12 mouse cellular contexts compared by ENCODE assay signal in genomic region chr7:129790590-129791449, GRCm38 (mm10).
A peak's percentile ranks its signal among the peaks of the same experiment; 100 is the strongest.
DNase-seq lines count a peak whose midpoint lies in the region; ATAC-seq and TF ChIP-seq lines count a peak whose summit lies in the region.
"Had no signal": no experiment of that assay in that cellular context is flagged by ENCODE, and none has a peak within 500 bp of the region (broad histone marks: within the 10 kb centered on the region; RNA-seq: fewer than 3 reads in every experiment).

No protein-coding gene starts in this region.

- H3K9me3 ChIP-seq in midbrain, postnatal 0 days (ENCODE audit: low read length): no peaks in the 10 kb centered on the region
- H3K9me3 ChIP-seq in midbrain, embryonic 16.5 days (replicated peaks; ENCODE audit: control insufficient read depth, low read length, poor library complexity, severe bottlenecking): no peaks in the 10 kb centered on the region
- H3K9me3 ChIP-seq in lung, postnatal 0 days (ENCODE audit: low read length): no peaks in the 10 kb centered on the region
- H3K9me3 ChIP-seq in intestine, embryonic 15.5 days: no peaks in the 10 kb centered on the region
- H3K9me3 ChIP-seq: embryonic facial prominence, embryonic 13.5 days; midbrain, embryonic 13.5 days had no signal

- peak; percentile 30 to 35 for DNase-seq in gastrocnemius, postnatal 36 days
- DNase-seq in gastrocnemius, postnatal 10 days: no peak
- peak; percentile 52 for DNase-seq in midbrain, postnatal 0 days (ENCODE audit: low spot score)
- DNase-seq in lung, postnatal 0 days (ENCODE audit: low spot score): peak; percentile 65
- DNase-seq in retina, embryonic 14.5 days (ENCODE audit: low spot score): no peak
- DNase-seq: kidney, postnatal 4 days; thymus, adult 18-20 months had no signal

- no peak overlapping the region for H3K9ac ChIP-seq in midbrain, postnatal 0 days (replicated peaks; ENCODE audit: low read length, poor library complexity, severe bottlenecking)
- H3K9ac ChIP-seq in midbrain, embryonic 16.5 days (ENCODE audit: low read depth, low read length): no peak overlapping the region
- H3K9ac ChIP-seq in lung, postnatal 0 days (replicated peaks; ENCODE audit: low read depth): no peak overlapping the region
- H3K9ac ChIP-seq in intestine, embryonic 15.5 days: no peak overlapping the region
- H3K9ac ChIP-seq: embryonic facial prominence, embryonic 13.5 days; midbrain, embryonic 13.5 days had no signal

- H3K4me1 ChIP-seq in midbrain, postnatal 0 days (ENCODE audit: insufficient read depth, low read length): no peaks in the 10 kb centered on the region; the same call in 1 of the 2 replicates
- H3K4me1 ChIP-seq in midbrain, embryonic 16.5 days (ENCODE audit: control insufficient read depth, insufficient read depth, low read length): peaks cover 5% of the 10 kb centered on the region
- 0 out of 2 replicates have a peak, but pooled peaks cover 4% of the 10 kb centered on the region for H3K4me1 ChIP-seq in lung, postnatal 0 days (ENCODE audit: insufficient read depth, low read depth, low read length)
- H3K4me1 ChIP-seq in intestine, embryonic 15.5 days (replicated peaks): peaks cover 11% of the 10 kb centered on the region; the same call in 1 of the 2 replicates

- ATAC-seq in midbrain, postnatal 0 days (ENCODE audit: low FRiP score): no peak
- ATAC-seq in midbrain, embryonic 16.5 days: no peak
- ATAC-seq in lung, postnatal 0 days: peak; percentile 46; the same call in 1 of the 2 replicates
- no peak for ATAC-seq in frontal cortex, adult (ENCODE audit: low TSS enrichment)
- ATAC-seq in intestine, embryonic 15.5 days: no peak
- ATAC-seq: midbrain, embryonic 13.5 days had no signal

- H3K36me3 ChIP-seq in midbrain, postnatal 0 days (ENCODE audit: insufficient read depth, low read length): no peaks in the 10 kb centered on the region
- no peaks in the 10 kb centered on the region for H3K36me3 ChIP-seq in midbrain, embryonic 16.5 days (ENCODE audit: control insufficient read depth, insufficient read depth, low read length)
- no peaks in the 10 kb centered on the region for H3K36me3 ChIP-seq in lung, postnatal 0 days (ENCODE audit: insufficient read depth, low read length)
- no peaks in the 10 kb centered on the region for H3K36me3 ChIP-seq in intestine, embryonic 15.5 days
- H3K36me3 ChIP-seq: embryonic facial prominence, embryonic 13.5 days; midbrain, embryonic 13.5 days had no signal

- no peak overlapping the region for H3K4me3 ChIP-seq in midbrain, postnatal 0 days (ENCODE audit: low read depth, low read length)
- H3K4me3 ChIP-seq in midbrain, embryonic 16.5 days (ENCODE audit: low read depth, low read length): no peak overlapping the region
- H3K4me3 ChIP-seq in lung, postnatal 0 days (ENCODE audit: low read depth, low read length): no peak overlapping the region
- H3K4me3 ChIP-seq in intestine, embryonic 15.5 days (replicated peaks): no peak overlapping the region
- H3K4me3 ChIP-seq: embryonic facial prominence, embryonic 13.5 days; midbrain, embryonic 13.5 days had no signal

- no peak overlapping the region for H3K4me2 ChIP-seq in midbrain, postnatal 0 days (ENCODE audit: low read depth, low read length, poor library complexity, severe bottlenecking)
- no peak overlapping the region for H3K4me2 ChIP-seq in midbrain, embryonic 16.5 days (ENCODE audit: low read length)
- H3K4me2 ChIP-seq in lung, postnatal 0 days (replicated peaks; ENCODE audit: low read depth, low read length): no peak overlapping the region
- H3K4me2 ChIP-seq in intestine, embryonic 15.5 days (replicated peaks): no peak overlapping the region
- H3K4me2 ChIP-seq: embryonic facial prominence, embryonic 13.5 days; midbrain, embryonic 13.5 days had no signal

- no peak for TF ChIP-seq CTCF in midbrain, postnatal 0 days (IDR thresholded peaks at IDR 0.05)
- TF ChIP-seq CTCF in lung, postnatal 0 days (IDR thresholded peaks at IDR 0.05): no peak

- 62% methylated on average over 6 of the region's 6 CpGs for WGBS in midbrain, postnatal 0 days
- 69% methylated on average over 6 of the region's 6 CpGs for WGBS in midbrain, embryonic 16.5 days
- 60% methylated on average over 6 of the region's 6 CpGs for WGBS in lung, postnatal 0 days
- 74% methylated on average over 6 of the region's 6 CpGs for WGBS in intestine, embryonic 15.5 days

- no peak for TF ChIP-seq EP300 in lung, postnatal 0 days (IDR thresholded peaks at IDR 0.05)

- H3K27me3 ChIP-seq in midbrain, postnatal 0 days (ENCODE audit: insufficient read depth, low read length): peaks cover 15% of the 10 kb centered on the region; the same call in 1 of the 2 replicates
- H3K27me3 ChIP-seq in midbrain, embryonic 16.5 days (ENCODE audit: control insufficient read depth, insufficient read depth, low read depth, low read length): peaks cover 14% of the 10 kb centered on the region
- no peaks in the 10 kb centered on the region for H3K27me3 ChIP-seq in lung, postnatal 0 days (replicated peaks; ENCODE audit: insufficient read depth, low read length)
- H3K27me3 ChIP-seq in intestine, embryonic 15.5 days (replicated peaks): no peaks in the 10 kb centered on the region
- H3K27me3 ChIP-seq: embryonic facial prominence, embryonic 13.5 days had no signal

- intact Hi-C loops in gastrocnemius, postnatal 36 days (cut with DNase I): no loop called here

- no peak overlapping the region for H3K27ac ChIP-seq in midbrain, postnatal 0 days (ENCODE audit: low read depth, low read length)
- H3K27ac ChIP-seq in midbrain, embryonic 16.5 days (ENCODE audit: low read length): no peak overlapping the region
- no peak overlapping the region for H3K27ac ChIP-seq in lung, postnatal 0 days (ENCODE audit: low read length)
- no peak overlapping the region for H3K27ac ChIP-seq in intestine, embryonic 15.5 days
- H3K27ac ChIP-seq: embryonic facial prominence, embryonic 13.5 days; midbrain, embryonic 13.5 days had no signal

Comparison
In these comparisons a context has a peak if more than half of its experiments do, and no peak if none do; other contexts are left out.
1. DNase-seq: peak in gastrocnemius, postnatal 36 days (2 of 2), midbrain, postnatal 0 days (single experiment) and lung, postnatal 0 days (single experiment); none in gastrocnemius, postnatal 10 days (single experiment) and retina, embryonic 14.5 days (single experiment).